Mouse (Mus musculus) right cerebral cortex, postnatal 14 days (tissue): ENCODE measurements at regions not wholly inside any gene's neighbourhood (a gene's known extent, or its start where the extent isn't known, plus 50 kb on each side); places are given as distances from the start of the nearest gene placed in this dataset.

Experiments used
- DNase-seq: peaks from one replicate; pipeline ENCODE4 v3.0.0; 2022

GRCm38 (mm10) chr5:85403519-85403918, 661.9 kb downstream of the Cenpc1 start:
- DNase-seq: no peak

GRCm38 (mm10) chr5:85360427-85360826, 705.0 kb downstream of the Cenpc1 start:
- DNase-seq: no peak

- peak; percentile 18 for DNase-seq
These were observed 718.6 kb downstream of the Cenpc1 start for GRCm38 (mm10) chr5:85346762-85347161.

- DNase-seq: no peak
These were observed 719.2 kb downstream of the Cenpc1 start for GRCm38 (mm10) chr5:85346066-85346649.

GRCm38 (mm10) chr5:85341383-85341782, 724.0 kb downstream of the Cenpc1 start:
- no peak for DNase-seq

GRCm38 (mm10) chr5:85337643-85338458, 727.5 kb downstream of the Cenpc1 start:
- no peak for DNase-seq

DNA sequence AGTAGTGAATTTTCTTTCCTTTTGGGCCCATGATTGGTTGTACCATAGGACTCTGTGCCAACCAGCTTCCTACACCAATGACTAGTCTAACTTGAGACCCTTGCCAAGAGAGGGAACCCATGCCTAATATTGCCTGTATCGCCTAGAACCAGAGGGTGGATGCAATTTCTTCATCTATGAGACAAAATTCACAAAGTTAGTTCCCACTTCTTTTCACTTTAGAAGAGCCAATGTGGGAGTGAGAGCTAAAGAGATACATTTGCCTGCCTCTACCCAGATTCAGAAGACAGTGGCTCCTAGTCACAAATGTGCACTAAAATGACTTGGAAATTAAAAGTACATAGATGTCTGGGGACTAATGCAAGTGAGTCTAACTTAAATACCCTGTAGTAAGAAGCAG, 728.4 kb downstream of the Cenpc1 start:
- no peak for DNase-seq
